Mouse (Mus musculus): ENCODE results near the gene Susd6. TPM values are rescaled to one million over a fixed set of nuclear protein-coding genes. Genes with fewer than 3 reads are reported as not detected.

Susd6 gene
- polyA plus RNA-seq, 1 experiment from 2014 or later, result 15.2 TPM

DNA sequence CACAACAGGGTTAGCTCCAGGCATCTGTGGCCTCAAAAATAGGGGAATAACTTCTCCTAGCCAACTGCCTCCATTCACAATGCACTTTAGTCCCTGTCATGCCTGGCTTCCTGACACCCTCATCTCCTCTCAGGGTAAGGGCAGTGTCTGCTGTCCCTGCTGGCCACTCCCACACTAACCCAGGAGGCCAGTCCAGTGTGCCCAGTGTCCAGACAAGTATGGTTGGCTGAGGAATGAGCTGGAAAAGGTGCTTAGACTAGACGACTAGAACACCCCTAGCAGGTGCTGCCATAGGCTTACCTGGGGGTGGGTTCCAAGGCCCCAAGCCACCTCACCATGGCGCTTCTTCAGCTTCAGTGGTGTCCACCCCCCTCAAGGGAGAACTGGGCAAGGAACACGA, 88.3 kb downstream of the Susd6 start:
- 72% methylated on average over 3 of the region's 3 CpGs for WGBS (ENCODE audit: insufficient replicate concordance)

DNA sequence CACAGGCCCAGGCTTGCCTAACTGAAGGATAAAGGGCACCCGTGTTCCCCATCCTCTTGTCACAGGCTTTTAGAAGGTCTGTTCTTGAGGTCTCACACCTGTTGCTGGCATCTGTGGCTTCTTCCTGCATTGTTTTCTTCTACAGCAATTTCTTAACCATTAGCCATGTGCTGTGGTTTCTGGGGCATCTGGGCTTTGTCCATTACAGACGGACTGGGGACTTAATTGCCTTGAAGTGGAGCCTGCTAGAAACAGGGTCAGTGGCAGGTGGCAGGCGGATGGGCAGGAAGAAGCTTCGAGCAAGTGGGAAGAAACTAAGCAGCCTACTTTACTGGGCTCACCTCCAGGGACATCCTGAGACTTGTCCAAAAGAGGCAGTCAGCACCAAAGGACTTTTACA, 89.0 kb downstream of the Susd6 start:
- Histone ChIP-seq H3K27me3 (ENCODE audit: control insufficient read depth, insufficient read depth, low read depth, low read length) (no peaks in the 10 kb centered on the region), H3K9me3 (replicated peaks; ENCODE audit: control insufficient read depth, low read length) (no peaks in the 10 kb centered on the region), H3K4me1 (ENCODE audit: control insufficient read depth, low read depth, low read length) (no peaks in the 10 kb centered on the region; the same call in 1 of the 2 replicates), H3K27ac (ENCODE audit: low read length) (no peak overlapping the region), H3K36me3 (ENCODE audit: control insufficient read depth, insufficient read depth) (peaks cover 28% of the 10 kb centered on the region), H3K4me2 (ENCODE audit: low read depth, low read length) (no peak overlapping the region), H3K9ac (ENCODE audit: low read depth, low read length) (no peak overlapping the region), H3K4me3 (ENCODE audit: low read depth, low read length) (no peak overlapping the region)
- no peak for ATAC-seq (ENCODE audit: low read depth)
- 72% methylated on average over 4 of the region's 4 CpGs for WGBS (ENCODE audit: insufficient replicate concordance)

More for the DNA sequence above, 88.3 kb downstream of the Susd6 start:
- Histone ChIP-seq H3K4me1 (ENCODE audit: control insufficient read depth, low read depth, low read length) (no peaks in the 10 kb centered on the region), H3K9ac (ENCODE audit: low read depth, low read length) (no peak overlapping the region), H3K27ac (ENCODE audit: low read length) (no peak overlapping the region), H3K4me2 (ENCODE audit: low read depth, low read length) (no peak overlapping the region), H3K27me3 (ENCODE audit: control insufficient read depth, insufficient read depth, low read depth, low read length) (no peaks in the 10 kb centered on the region), H3K36me3 (ENCODE audit: control insufficient read depth, insufficient read depth) (peaks cover 34% of the 10 kb centered on the region), H3K4me3 (ENCODE audit: low read depth, low read length) (no peak overlapping the region), H3K9me3 (replicated peaks; ENCODE audit: control insufficient read depth, low read length) (no peaks in the 10 kb centered on the region)
- no peak for ATAC-seq (ENCODE audit: low read depth)

DNA sequence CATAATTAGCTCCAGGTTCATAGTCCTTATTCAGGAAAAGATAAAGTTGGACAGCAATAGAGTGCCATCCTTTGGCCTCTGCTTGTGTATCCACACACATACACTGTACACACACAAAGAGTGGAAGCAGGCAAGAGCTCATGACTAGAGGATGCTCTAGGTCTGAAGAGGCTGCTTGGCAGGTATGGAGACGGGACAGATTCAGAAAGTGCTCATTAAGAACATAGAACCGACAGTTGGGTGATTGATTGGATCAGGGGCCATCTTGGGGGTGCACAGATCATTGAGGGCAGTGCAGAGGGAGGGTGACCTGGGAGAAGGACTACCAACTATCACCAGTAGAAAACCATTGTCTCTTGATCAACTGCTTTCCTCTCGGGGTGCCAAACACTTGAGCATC, 90.8 kb downstream of the Susd6 start:
- 94% methylated on average over 3 of the region's 3 CpGs for WGBS (ENCODE audit: insufficient replicate concordance)
- no peaks in the 10 kb centered on the region for H3K9me3 ChIP-seq (replicated peaks; ENCODE audit: control insufficient read depth, low read length)

DNA sequence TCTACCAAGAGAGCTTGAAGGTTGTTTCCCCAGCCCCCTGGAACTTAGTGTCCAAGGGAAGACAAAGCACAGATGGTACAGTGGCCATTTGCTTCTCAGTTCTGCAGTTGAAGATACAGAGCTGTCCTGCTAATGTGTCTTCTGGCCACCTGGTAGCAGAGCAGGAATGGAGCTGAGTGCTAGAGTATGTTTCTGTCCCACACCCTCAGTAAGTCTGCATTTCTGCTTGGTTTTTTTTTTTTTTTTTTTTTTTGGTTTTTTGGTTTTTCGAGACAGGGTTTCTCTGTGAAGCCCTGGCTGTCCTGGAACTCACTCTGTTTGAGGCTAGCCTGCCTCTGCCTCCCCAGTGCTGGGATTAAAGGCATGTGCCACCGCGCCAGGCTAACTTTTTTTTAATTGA, 93.0 kb downstream of the Susd6 start:
- ATAC-seq (ENCODE audit: low read depth), result no peak
- Histone ChIP-seq H3K36me3 (ENCODE audit: control insufficient read depth, insufficient read depth) (peaks cover 3% of the 10 kb centered on the region; the same call in 1 of the 2 replicates), H3K4me3 (ENCODE audit: low read depth, low read length) (no peak overlapping the region), H3K27ac (ENCODE audit: low read length) (no peak overlapping the region), H3K9ac (ENCODE audit: low read depth, low read length) (no peak overlapping the region), H3K27me3 (ENCODE audit: control insufficient read depth, insufficient read depth, low read depth, low read length) (no peaks in the 10 kb centered on the region), H3K9me3 (replicated peaks; ENCODE audit: control insufficient read depth, low read length) (no peaks in the 10 kb centered on the region), H3K4me2 (ENCODE audit: low read depth, low read length) (no peak overlapping the region), H3K4me1 (ENCODE audit: control insufficient read depth, low read depth, low read length) (peaks cover 11% of the 10 kb centered on the region)
- whole genome bisulfite sequencing (ENCODE audit: insufficient replicate concordance), result 75% methylated on average over 3 of the region's 3 CpGs

More for the DNA sequence above, 90.8 kb downstream of the Susd6 start:
- H3K9ac ChIP-seq (ENCODE audit: low read depth, low read length), result no peak overlapping the region
- peaks cover 21% of the 10 kb centered on the region for H3K36me3 ChIP-seq (ENCODE audit: control insufficient read depth, insufficient read depth)
- no peak for ATAC-seq (ENCODE audit: low read depth)
- H3K27me3 ChIP-seq (ENCODE audit: control insufficient read depth, insufficient read depth, low read depth, low read length), result no peaks in the 10 kb centered on the region
- H3K27ac ChIP-seq (ENCODE audit: low read length), result no peak overlapping the region
- peaks cover 11% of the 10 kb centered on the region for H3K4me1 ChIP-seq (ENCODE audit: control insufficient read depth, low read depth, low read length)
- no peak overlapping the region for H3K4me3 ChIP-seq (ENCODE audit: low read depth, low read length)
- no peak overlapping the region for H3K4me2 ChIP-seq (ENCODE audit: low read depth, low read length)

GRCm38 (mm10) chr12:80883881-80884280, 93.6 kb downstream of the Susd6 start:
- Histone ChIP-seq H3K36me3 (ENCODE audit: control insufficient read depth, insufficient read depth) (no peaks in the 10 kb centered on the region; the same call in 1 of the 2 replicates), H3K4me3 (ENCODE audit: low read depth, low read length) (no peak overlapping the region), H3K4me2 (ENCODE audit: low read depth, low read length) (no peak overlapping the region), H3K9ac (ENCODE audit: low read depth, low read length) (no peak overlapping the region), H3K4me1 (ENCODE audit: control insufficient read depth, low read depth, low read length) (peaks cover 11% of the 10 kb centered on the region), H3K27me3 (ENCODE audit: control insufficient read depth, insufficient read depth, low read depth, low read length) (no peaks in the 10 kb centered on the region), H3K9me3 (replicated peaks; ENCODE audit: control insufficient read depth, low read length) (no peaks in the 10 kb centered on the region), H3K27ac (ENCODE audit: low read length) (no peak overlapping the region)
- WGBS (ENCODE audit: insufficient replicate concordance), result 53% methylated on average over 5 of the region's 5 CpGs
- ATAC-seq (ENCODE audit: low read depth), result no peak

- Histone ChIP-seq H3K4me3 (ENCODE audit: low read depth, low read length) (peak overlapping the region; percentile 21), H3K9me3 (replicated peaks; ENCODE audit: control insufficient read depth, low read length) (peaks cover 3% of the 10 kb centered on the region; the same call in 1 of the 2 replicates), H3K36me3 (ENCODE audit: control insufficient read depth, insufficient read depth) (no peaks in the 10 kb centered on the region), H3K9ac (ENCODE audit: low read depth, low read length) (no peak overlapping the region), H3K27me3 (ENCODE audit: control insufficient read depth, insufficient read depth, low read depth, low read length) (no peaks in the 10 kb centered on the region), H3K27ac (ENCODE audit: low read length) (no peak overlapping the region), H3K4me1 (ENCODE audit: control insufficient read depth, low read depth, low read length) (peaks cover 11% of the 10 kb centered on the region), H3K4me2 (ENCODE audit: low read depth, low read length) (peak overlapping the region; percentile 33)
- peak; percentile 54 for ATAC-seq (ENCODE audit: low read depth)
- WGBS (ENCODE audit: insufficient replicate concordance), result 19% methylated on average over 15 of the region's 15 CpGs
Measured at GRCm38 (mm10) chr12:80885301-80886288, 95.3 kb downstream of the Susd6 start.

- ATAC-seq (ENCODE audit: low read depth), result peak; percentile 55; the same call in 1 of the 2 replicates
Measured at GRCm38 (mm10) chr12:80887036-80887435, 96.7 kb downstream of the Susd6 start.

GRCm38 (mm10) chr12:80889331-80889730, 99.0 kb downstream of the Susd6 start:
- peaks cover 11% of the 10 kb centered on the region for H3K4me1 ChIP-seq (ENCODE audit: control insufficient read depth, low read depth, low read length)
- H3K4me3 ChIP-seq (ENCODE audit: low read depth, low read length), result no peak overlapping the region
- no peak overlapping the region for H3K9ac ChIP-seq (ENCODE audit: low read depth, low read length)
- WGBS (ENCODE audit: insufficient replicate concordance), result 78% methylated on average over 3 of the region's 3 CpGs
- H3K27ac ChIP-seq (ENCODE audit: low read length), result no peak overlapping the region
- H3K27me3 ChIP-seq (ENCODE audit: control insufficient read depth, insufficient read depth, low read depth, low read length), result no peaks in the 10 kb centered on the region
- peaks cover 3% of the 10 kb centered on the region; the same call in 1 of the 2 replicates for H3K9me3 ChIP-seq (replicated peaks; ENCODE audit: control insufficient read depth, low read length)
- H3K36me3 ChIP-seq (ENCODE audit: control insufficient read depth, insufficient read depth), result no peaks in the 10 kb centered on the region
- no peak for ATAC-seq (ENCODE audit: low read depth)
- H3K4me2 ChIP-seq (ENCODE audit: low read depth, low read length), result no peak overlapping the region

More at GRCm38 (mm10) chr12:80887036-80887435, 96.7 kb downstream of the Susd6 start:
- Histone ChIP-seq H3K4me3 (ENCODE audit: low read depth, low read length) (no peak overlapping the region), H3K27ac (ENCODE audit: low read length) (peak overlapping the region; percentile 22), H3K4me2 (ENCODE audit: low read depth, low read length) (no peak overlapping the region), H3K9me3 (replicated peaks; ENCODE audit: control insufficient read depth, low read length) (peaks cover 3% of the 10 kb centered on the region; the same call in 1 of the 2 replicates), H3K9ac (ENCODE audit: low read depth, low read length) (no peak overlapping the region), H3K36me3 (ENCODE audit: control insufficient read depth, insufficient read depth) (no peaks in the 10 kb centered on the region), H3K27me3 (ENCODE audit: control insufficient read depth, insufficient read depth, low read depth, low read length) (no peaks in the 10 kb centered on the region), H3K4me1 (ENCODE audit: control insufficient read depth, low read depth, low read length) (peaks cover 11% of the 10 kb centered on the region)
- WGBS (ENCODE audit: insufficient replicate concordance), result 39% methylated on average over 2 of the region's 2 CpGs

DNA sequence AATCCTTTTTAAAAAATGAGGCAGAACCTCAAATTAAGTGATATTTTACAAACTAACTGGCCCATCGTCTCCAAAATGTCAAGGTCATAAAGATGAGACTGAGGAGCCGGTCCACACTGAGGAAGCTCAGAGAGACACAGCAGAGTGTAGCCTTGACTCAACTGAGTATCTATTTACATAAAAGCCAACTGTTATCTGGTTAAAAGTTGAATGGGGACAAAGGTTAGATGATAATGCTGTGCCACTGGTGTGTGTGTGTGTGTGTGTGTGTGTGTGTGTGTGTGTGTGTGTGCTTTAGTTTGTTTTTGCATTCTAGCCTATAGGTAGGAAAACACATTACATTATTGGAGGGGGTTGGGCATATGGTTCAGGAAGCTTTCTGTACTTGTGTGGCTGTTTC, 100.8 kb downstream of the Susd6 start:
- Histone ChIP-seq H3K9me3 (replicated peaks; ENCODE audit: control insufficient read depth, low read length) (peaks cover 3% of the 10 kb centered on the region; the same call in 1 of the 2 replicates), H3K27ac (ENCODE audit: low read length) (no peak overlapping the region), H3K36me3 (ENCODE audit: control insufficient read depth, insufficient read depth) (no peaks in the 10 kb centered on the region), H3K4me1 (ENCODE audit: control insufficient read depth, low read depth, low read length) (no peaks in the 10 kb centered on the region; the same call in 1 of the 2 replicates), H3K4me3 (ENCODE audit: low read depth, low read length) (no peak overlapping the region), H3K4me2 (ENCODE audit: low read depth, low read length) (no peak overlapping the region), H3K9ac (ENCODE audit: low read depth, low read length) (no peak overlapping the region), H3K27me3 (ENCODE audit: control insufficient read depth, insufficient read depth, low read depth, low read length) (no peaks in the 10 kb centered on the region)
- 70% methylated on average over 2 of the region's 2 CpGs for WGBS (ENCODE audit: insufficient replicate concordance)
- ATAC-seq (ENCODE audit: low read depth), result peak; percentile 71

Data from liver, embryonic 16.5 days (tissue).